Mouse (Mus musculus) heart, adult 2 months (tissue): ENCODE results near the gene Gmds. TPM values are rescaled to one million over a fixed set of nuclear protein-coding genes. Genes with fewer than 3 reads are reported as not detected.

Source experiments
- DNase-seq, 2 experiments: peaks; one replicate each; pipeline ENCODE4 v3.0.0; 2021
- H3K27ac ChIP-seq: fragments of 200-600 bp; 2 replicates; pipeline ENCODE4 v1.8.1; 2022
- H3K27me3 ChIP-seq: fragments of 200-500 bp; 2 replicates; pipeline ENCODE4 v1.6.1; 2012; ENCODE audit warnings: mild to moderate bottlenecking, low read length, inconsistent platforms, mixed read lengths; ENCODE audit not compliant: control insufficient read depth, insufficient read depth
- H3K36me3 ChIP-seq: fragments of 200-500 bp; 2 replicates; pipeline ENCODE4 v1.6.1; 2012; ENCODE audit warnings: low read length, inconsistent platforms; ENCODE audit not compliant: control insufficient read depth, insufficient read depth
- H3K4me1 ChIP-seq: fragments of 200-500 bp; 2 replicates; pipeline ENCODE4 v1.6.1; 2011; ENCODE audit warnings: low read length; ENCODE audit not compliant: control insufficient read depth, insufficient read depth
- H3K4me3 ChIP-seq: fragments of 200-600 bp; 2 replicates; pipeline ENCODE4 v1.8.1; 2022
- H3K79me2 ChIP-seq: fragments of 200-500 bp; replicated peaks from 2 replicates; pipeline ENCODE4 v1.6.1; 2012; ENCODE audit warnings: mild to moderate bottlenecking, inconsistent platforms, low read length, moderate library complexity, mixed read lengths; ENCODE audit not compliant: control insufficient read depth, insufficient read depth
- H3K9ac ChIP-seq: fragments of 200-500 bp; 2 replicates; pipeline ENCODE4 v1.6.1; 2012; ENCODE audit warnings: low read depth, mild to moderate bottlenecking, control low read depth, inconsistent platforms, low read length, mixed read lengths
- CTCF ChIP-seq: fragments of 200-600 bp; IDR thresholded peaks from 2 replicates; pipeline ENCODE4 v1.8.1; 2022; ENCODE audit warnings: antibody characterized with exemption, mild to moderate bottlenecking, moderate library complexity
- EP300 ChIP-seq: fragments of 200-500 bp; IDR thresholded peaks from 2 replicates; pipeline ENCODE4 v1.6.1; 2011; ENCODE audit warnings: low read depth, low read length, control low read depth; ENCODE audit not compliant: insufficient read depth
- POLR2A ChIP-seq: fragments of 200-500 bp; IDR thresholded peaks from 2 replicates; pipeline ENCODE4 v1.6.1; 2011; ENCODE audit warnings: mild to moderate bottlenecking, low read depth, low read length, control low read depth; ENCODE audit not compliant: insufficient read depth
- WGBS: fragments of 180-500 bp; shearing (Covaris S2); methylation state at CpG from one replicate; pipeline ENCODE4 v1.1.7; 2018; 5-methylcytosine and 5-hydroxymethylcytosine counted together
- intact Hi-C: fragments of 180-260 bp; cut with DNase I; formaldehyde crosslinking; loops from one replicate; pipeline ENCODE4 v1.15.1; 2025
- polyA plus RNA-seq: library from polyadenylated mRNA; depleted of rRNA; stranded (reverse); fragments of >200 nt; gene quantifications from 2 replicates; pipeline ENCODE4 v1.2.3, GENCODE M21; 2012
- total RNA-seq, 2 experiments: library from RNA; stranded (reverse); gene quantifications; 2 replicates each; pipeline ENCODE4 v1.2.3; 2021

Gene Gmds
- total and polyA plus RNA-seq, 3 experiments: 4.2 to 6.0 (median 5.2) TPM

- Histone ChIP-seq H3K36me3 (no peaks in the 10 kb centered on the region), H3K27me3 (no peaks in the 10 kb centered on the region), H3K27ac (no peak overlapping the region; the same call in 1 of the 2 replicates), H3K9ac (no peak overlapping the region), H3K79me2 (no peaks in the 10 kb centered on the region), H3K4me1 (no peaks in the 10 kb centered on the region; the same call in 1 of the 2 replicates), H3K4me3 (no peak overlapping the region)
- no peak for TF ChIP-seq POLR2A
- TF ChIP-seq EP300: no peak
- no peak for TF ChIP-seq CTCF
- WGBS: 66% methylated on average over 6 of the region's 6 CpGs
- intact Hi-C loops: loop anchor here (5.0 kb wide), 1 partner anchor 151 kb away; no protein-coding TSS in a partner anchor
- DNase-seq: peak in 1 of 2 experiments; percentile 6
These were observed 170.7 kb downstream of the Gmds start for GRCm38 (mm10) chr13:32167806-32168205.

GRCm38 (mm10) chr13:32165581-32165980, 173.0 kb downstream of the Gmds start:
- Histone ChIP-seq H3K36me3 (no peaks in the 10 kb centered on the region), H3K4me3 (no peak overlapping the region), H3K9ac (no peak overlapping the region), H3K79me2 (no peaks in the 10 kb centered on the region), H3K27me3 (no peaks in the 10 kb centered on the region), H3K4me1 (peaks cover 2% of the 10 kb centered on the region), H3K27ac (no peak overlapping the region)
- no peak for DNase-seq
- intact Hi-C loops: loop anchor here (5.0 kb wide), 1 partner anchor 148 kb away; no protein-coding TSS in a partner anchor
- WGBS: 92% methylated on average over 2 of the region's 2 CpGs
- TF ChIP-seq POLR2A (no peak), CTCF (no peak), EP300 (no peak)

- no peaks in the 10 kb centered on the region for H3K79me2 ChIP-seq
- H3K27me3 ChIP-seq: no peaks in the 10 kb centered on the region
- TF ChIP-seq POLR2A (no peak), EP300 (no peak), CTCF (no peak)
- H3K4me1 ChIP-seq: peaks cover 2% of the 10 kb centered on the region; the same call in 1 of the 2 replicates
- no peak overlapping the region for H3K9ac ChIP-seq
- H3K27ac ChIP-seq: no peak overlapping the region
- WGBS: 15% methylated on average over 2 of the region's 2 CpGs
- intact Hi-C loops: no loop called here
- no peaks in the 10 kb centered on the region for H3K36me3 ChIP-seq
- no peak overlapping the region for H3K4me3 ChIP-seq
- no peak for DNase-seq
These were observed 177.0 kb downstream of the Gmds start for GRCm38 (mm10) chr13:32161567-32161966.

- Histone ChIP-seq H3K4me3 (no peak overlapping the region), H3K9ac (no peak overlapping the region), H3K27ac (no peak overlapping the region), H3K79me2 (no peaks in the 10 kb centered on the region), H3K27me3 (no peaks in the 10 kb centered on the region), H3K4me1 (peaks cover 2% of the 10 kb centered on the region; the same call in 1 of the 2 replicates), H3K36me3 (no peaks in the 10 kb centered on the region)
- intact Hi-C loops: no loop called here
- TF ChIP-seq EP300: no peak
- TF ChIP-seq CTCF: no peak
- TF ChIP-seq POLR2A: no peak
- 72% methylated on average over 2 of the region's 2 CpGs for WGBS
- DNase-seq: no peak
These were observed 180.3 kb downstream of the Gmds start for GRCm38 (mm10) chr13:32158240-32158639.

GRCm38 (mm10) chr13:32145916-32146315, 192.6 kb downstream of the Gmds start:
- H3K36me3 ChIP-seq: no peaks in the 10 kb centered on the region
- H3K79me2 ChIP-seq: no peaks in the 10 kb centered on the region
- no peak for TF ChIP-seq POLR2A
- TF ChIP-seq CTCF: no peak
- no peak for TF ChIP-seq EP300
- no peaks in the 10 kb centered on the region for H3K27me3 ChIP-seq
- H3K27ac ChIP-seq: no peak overlapping the region
- intact Hi-C loops: no loop called here
- H3K4me3 ChIP-seq: no peak overlapping the region
- no peaks in the 10 kb centered on the region for H3K4me1 ChIP-seq
- no peak for DNase-seq
- no peak overlapping the region for H3K9ac ChIP-seq
- WGBS: 28% methylated on average over 1 of the region's 1 CpGs

GRCm38 (mm10) chr13:32145179-32145578, 193.4 kb downstream of the Gmds start:
- TF ChIP-seq POLR2A: no peak
- no peak for TF ChIP-seq CTCF
- no peak for TF ChIP-seq EP300
- H3K4me1 ChIP-seq: no peaks in the 10 kb centered on the region
- H3K27ac ChIP-seq: no peak overlapping the region
- intact Hi-C loops: no loop called here
- H3K4me3 ChIP-seq: no peak overlapping the region
- no peaks in the 10 kb centered on the region for H3K36me3 ChIP-seq
- no peak for DNase-seq
- H3K27me3 ChIP-seq: no peaks in the 10 kb centered on the region
- WGBS: 59% methylated on average over 2 of the region's 2 CpGs
- no peaks in the 10 kb centered on the region for H3K79me2 ChIP-seq
- H3K9ac ChIP-seq: no peak overlapping the region
